Mouse (Mus musculus) G1E (cell line): ENCODE results near the gene Entpd3. TPM values are rescaled to one million over a fixed set of nuclear protein-coding genes. Genes with fewer than 3 reads are reported as not detected.

ENCODE experiments used
- ATAC-seq: 2 replicates; pipeline ENCODE4 v1.8.0; 2016; ENCODE audit warnings: mild to moderate bottlenecking; ENCODE audit not compliant: insufficient number of reproducible peaks, poor library complexity, low FRiP score, severe bottlenecking; ENCODE audit errors: extremely low read depth
- DNase-seq: peaks from one replicate; pipeline ENCODE4 v3.0.0; 2012; ENCODE audit warnings: low spot score
- H3K27me3 ChIP-seq: 2 replicates; pipeline ENCODE4 v1.6.1; 2012; ENCODE audit warnings: mild to moderate bottlenecking, low read length, inconsistent platforms; ENCODE audit not compliant: insufficient read depth
- H3K36me3 ChIP-seq: replicated peaks from 2 replicates; pipeline ENCODE3; 2012; ENCODE audit warnings: mild to moderate bottlenecking, inconsistent platforms
- H3K4me1 ChIP-seq: 2 replicates; pipeline ENCODE4 v1.6.1; 2012; ENCODE audit warnings: low read depth, low read length, inconsistent platforms, mixed read lengths; ENCODE audit not compliant: insufficient read depth
- H3K4me3 ChIP-seq: 2 replicates; pipeline ENCODE4 v1.5.1; 2012; ENCODE audit warnings: low read depth, mild to moderate bottlenecking, inconsistent platforms, low read length, moderate library complexity, mixed read lengths
- H3K9me3 ChIP-seq: replicated peaks from 2 replicates; pipeline ENCODE4 v1.6.1; 2012; ENCODE audit warnings: inconsistent platforms
- CTCF ChIP-seq: IDR thresholded peaks from 2 replicates; pipeline ENCODE4 v1.5.1; 2012; ENCODE audit warnings: low read depth, low read length, inconsistent platforms, mixed read lengths
- GATA1 ChIP-seq: IDR thresholded peaks from 2 replicates; pipeline ENCODE4 v1.6.1; 2012; ENCODE audit warnings: borderline replicate concordance, low read length, inconsistent platforms, mixed read lengths
- GATA2 ChIP-seq: IDR thresholded peaks from 2 replicates; pipeline ENCODE4 v1.6.1; 2012; ENCODE audit warnings: low read depth, low read length, inconsistent platforms, borderline replicate concordance
- POLR2AphosphoS5 ChIP-seq: IDR thresholded peaks from 2 replicates; pipeline ENCODE4 v1.6.1; 2012; ENCODE audit warnings: low read depth, low read length, inconsistent platforms; ENCODE audit not compliant: insufficient replicate concordance
- TAL1 ChIP-seq: conservative IDR thresholded peaks from 2 replicates; pipeline ENCODE4 v1.6.1; 2012; ENCODE audit warnings: low read depth, low read length, inconsistent platforms, mixed read lengths
- polyA plus RNA-seq: library from polyadenylated mRNA; stranded (reverse); fragments of >175 nt; gene quantifications from 2 replicates; pipeline ENCODE4 v1.2.3, GENCODE M21; 2012
- total RNA-seq, 2 experiments: library from RNA; stranded (forward) in 1 of 2; stranded (reverse) in 1 of 2; fragments of 200-1000 nt in 1 of 2; fragments of >200 nt in 1 of 2; fragmentation: Nextera tagmentation in 1 of 2; gene quantifications; 2 replicates each; pipeline ENCODE4 v1.2.3; 2014 to 2017

The Entpd3 gene
- total and polyA plus RNA-seq, 3 experiments, result 0.22 TPM; not detected in 2

- Histone ChIP-seq H3K4me1 (peaks cover 62% of the 10 kb centered on the region), H3K9me3 (no peaks in the 10 kb centered on the region), H3K36me3 (peaks cover 13% of the 10 kb centered on the region), H3K4me3 (peak overlapping the region; percentile 61; the same call in 1 of the 2 replicates), H3K27me3 (no peaks in the 10 kb centered on the region)
- DNase-seq (peak; percentile 81), ATAC-seq (peak; percentile 83)
- TF ChIP-seq GATA2 (no peak), TAL1 (no peak), CTCF (peak; percentile 67)
These were observed 43.1 kb downstream of the Entpd3 start for GRCm38 (mm10) chr9:120582619-120583308.

- ATAC-seq, result no peak
- H3K4me1 ChIP-seq, result peaks cover 56% of the 10 kb centered on the region
- DNase-seq, result no peak
- H3K9me3 ChIP-seq, result no peaks in the 10 kb centered on the region
- peak overlapping the region; percentile 61; the same call in 1 of the 2 replicates for H3K4me3 ChIP-seq
- peaks cover 9% of the 10 kb centered on the region for H3K36me3 ChIP-seq
- no peak for TF ChIP-seq TAL1
- no peak; the same call in 1 of the 2 replicates for TF ChIP-seq CTCF
- TF ChIP-seq GATA2, result no peak
- no peak for TF ChIP-seq POLR2AphosphoS5
- no peak for TF ChIP-seq GATA1
- H3K27me3 ChIP-seq, result no peaks in the 10 kb centered on the region
These were observed 43.7 kb downstream of the Entpd3 start for GRCm38 (mm10) chr9:120583314-120583713.

- peaks cover 40% of the 10 kb centered on the region for H3K4me1 ChIP-seq
- no peaks in the 10 kb centered on the region for H3K36me3 ChIP-seq
- peaks cover 3% of the 10 kb centered on the region; the same call in 1 of the 2 replicates for H3K27me3 ChIP-seq
- no peak for DNase-seq
- TF ChIP-seq CTCF (peak; percentile 80), GATA1 (no peak)
- no peak overlapping the region for H3K4me3 ChIP-seq
- ATAC-seq, result 0 out of 2 replicates have a peak, but pooled peaks have one; percentile 5
- H3K9me3 ChIP-seq, result no peaks in the 10 kb centered on the region
These were observed 46.9 kb downstream of the Entpd3 start for GRCm38 (mm10) chr9:120586546-120586945.

- no peaks in the 10 kb centered on the region for H3K36me3 ChIP-seq
- H3K9me3 ChIP-seq, result no peaks in the 10 kb centered on the region
- peaks cover 15% of the 10 kb centered on the region for H3K4me1 ChIP-seq
- H3K4me3 ChIP-seq, result no peak overlapping the region
- DNase-seq, result peak; percentile 48
- H3K27me3 ChIP-seq, result peaks cover 20% of the 10 kb centered on the region
- ATAC-seq, result no peak
- TF ChIP-seq CTCF (peak; percentile 75), GATA1 (no peak), GATA2 (no peak), TAL1 (no peak), POLR2AphosphoS5 (no peak)
These were observed 51.9 kb downstream of the Entpd3 start for GRCm38 (mm10) chr9:120591490-120591889.

GRCm38 (mm10) chr9:120593383-120594101, 53.9 kb downstream of the Entpd3 start:
- Histone ChIP-seq H3K9me3 (no peaks in the 10 kb centered on the region), H3K4me1 (peaks cover 15% of the 10 kb centered on the region), H3K27me3 (peaks cover 20% of the 10 kb centered on the region), H3K4me3 (no peak overlapping the region), H3K36me3 (no peaks in the 10 kb centered on the region)
- ATAC-seq (peak; percentile 36; the same call in 1 of the 2 replicates), DNase-seq (no peak)
- no peak for TF ChIP-seq CTCF
- no peak for TF ChIP-seq POLR2AphosphoS5
- no peak for TF ChIP-seq TAL1
- no peak for TF ChIP-seq GATA1
- TF ChIP-seq GATA2, result no peak

GRCm38 (mm10) chr9:120594839-120595238, 55.2 kb downstream of the Entpd3 start:
- no peaks in the 10 kb centered on the region for H3K9me3 ChIP-seq
- DNase-seq (no peak), ATAC-seq (no peak)
- H3K27me3 ChIP-seq, result peaks cover 17% of the 10 kb centered on the region
- no peak overlapping the region for H3K4me3 ChIP-seq
- H3K4me1 ChIP-seq, result peaks cover 9% of the 10 kb centered on the region
- H3K36me3 ChIP-seq, result no peaks in the 10 kb centered on the region
- TF ChIP-seq GATA1 (no peak), POLR2AphosphoS5 (no peak), TAL1 (no peak), CTCF (no peak), GATA2 (no peak)

- no peak for DNase-seq
- Histone ChIP-seq H3K4me3 (no peak overlapping the region), H3K4me1 (peaks cover 9% of the 10 kb centered on the region), H3K9me3 (no peaks in the 10 kb centered on the region), H3K27me3 (peaks cover 17% of the 10 kb centered on the region), H3K36me3 (no peaks in the 10 kb centered on the region)
- no peak for TF ChIP-seq POLR2AphosphoS5
- no peak for TF ChIP-seq CTCF
- TF ChIP-seq TAL1, result no peak
- no peak for TF ChIP-seq GATA1
- no peak for TF ChIP-seq GATA2
- no peak for ATAC-seq
These were observed 55.7 kb downstream of the Entpd3 start for GRCm38 (mm10) chr9:120595306-120595705.
